Mouse (Mus musculus): Measurements from ENCODE around the gene Ubald2. TPM values are rescaled to one million over a fixed set of nuclear protein-coding genes. Genes with fewer than 3 reads are reported as not detected.

Ubald2 gene
- polyA plus RNA-seq, 1 experiment = 110 TPM

GRCm38 (mm10) chr11:116434287-116434966 lies 533 bp downstream of the Ubald2 start:
- DNase-seq (ENCODE audit: low read depth) = no peak

- no peak for DNase-seq (ENCODE audit: low read depth)
Measured at GRCm38 (mm10) chr11:116434967-116435752, 1.3 kb downstream of the Ubald2 start.

- no peak for DNase-seq (ENCODE audit: low read depth)
Measured at GRCm38 (mm10) chr11:116435992-116436724, 2.3 kb downstream of the Ubald2 start.

- no peak for DNase-seq (ENCODE audit: low read depth)
Measured at GRCm38 (mm10) chr11:116436725-116437331, 2.9 kb downstream of the Ubald2 start.

- DNase-seq (ENCODE audit: low read depth) = no peak
Measured at GRCm38 (mm10) chr11:116437541-116437940, 3.6 kb downstream of the Ubald2 start.

GRCm38 (mm10) chr11:116439269-116440240 lies 5.7 kb downstream of the Ubald2 start:
- DNase-seq (ENCODE audit: low read depth) = no peak

GRCm38 (mm10) chr11:116440408-116441068 lies 6.6 kb downstream of the Ubald2 start:
- DNase-seq (ENCODE audit: low read depth) = no peak

GRCm38 (mm10) chr11:116442129-116442866 lies 8.4 kb downstream of the Ubald2 start:
- DNase-seq (ENCODE audit: low read depth) = no peak

GRCm38 (mm10) chr11:116442867-116443177 lies 8.9 kb downstream of the Ubald2 start:
- no peak for DNase-seq (ENCODE audit: low read depth)

- DNase-seq (ENCODE audit: low read depth) = no peak
Measured at GRCm38 (mm10) chr11:116443311-116443710, 9.4 kb downstream of the Ubald2 start.

- no peak for DNase-seq (ENCODE audit: low read depth)
Measured at GRCm38 (mm10) chr11:116443935-116444334, 10.0 kb downstream of the Ubald2 start.

- no peak for DNase-seq (ENCODE audit: low read depth)
Measured at GRCm38 (mm10) chr11:116445596-116446307, 11.9 kb downstream of the Ubald2 start.

GRCm38 (mm10) chr11:116446308-116446887 lies 12.5 kb downstream of the Ubald2 start:
- DNase-seq (ENCODE audit: low read depth) = no peak

- no peak for DNase-seq (ENCODE audit: low read depth)
Measured at GRCm38 (mm10) chr11:116447822-116448221, 13.9 kb downstream of the Ubald2 start.

- DNase-seq (ENCODE audit: low read depth) = no peak
Measured at GRCm38 (mm10) chr11:116449341-116449740, 15.4 kb downstream of the Ubald2 start.

- no peak for DNase-seq (ENCODE audit: low read depth)
Measured at GRCm38 (mm10) chr11:116453889-116454288, 20.0 kb downstream of the Ubald2 start.

GRCm38 (mm10) chr11:116456234-116456633 lies 22.3 kb downstream of the Ubald2 start:
- DNase-seq (ENCODE audit: low read depth) = no peak

- no peak for DNase-seq (ENCODE audit: low read depth)
Measured at GRCm38 (mm10) chr11:116459786-116460185, 25.9 kb downstream of the Ubald2 start.

GRCm38 (mm10) chr11:116463338-116463737 lies 29.4 kb downstream of the Ubald2 start:
- no peak for DNase-seq (ENCODE audit: low read depth)
